Mouse (Mus musculus) heart, adult 2 months (tissue): ENCODE measurements at regions not wholly inside any gene's neighbourhood (a gene's known extent, or its start where the extent isn't known, plus 50 kb on each side); places are given as distances from the start of the nearest gene placed in this dataset.

Source experiments
- DNase-seq, 2 experiments: peaks; one replicate each; pipeline ENCODE4 v3.0.0; 2021
- H3K27ac ChIP-seq: fragments of 200-600 bp; 2 replicates; pipeline ENCODE4 v1.8.1; 2022
- H3K27me3 ChIP-seq: fragments of 200-500 bp; 2 replicates; pipeline ENCODE4 v1.6.1; 2012; ENCODE audit warnings: mild to moderate bottlenecking, low read length, inconsistent platforms, mixed read lengths; ENCODE audit not compliant: control insufficient read depth, insufficient read depth
- H3K36me3 ChIP-seq: fragments of 200-500 bp; 2 replicates; pipeline ENCODE4 v1.6.1; 2012; ENCODE audit warnings: low read length, inconsistent platforms; ENCODE audit not compliant: control insufficient read depth, insufficient read depth
- H3K4me1 ChIP-seq: fragments of 200-500 bp; 2 replicates; pipeline ENCODE4 v1.6.1; 2011; ENCODE audit warnings: low read length; ENCODE audit not compliant: control insufficient read depth, insufficient read depth
- H3K4me3 ChIP-seq: fragments of 200-600 bp; 2 replicates; pipeline ENCODE4 v1.8.1; 2022
- H3K79me2 ChIP-seq: fragments of 200-500 bp; replicated peaks from 2 replicates; pipeline ENCODE4 v1.6.1; 2012; ENCODE audit warnings: mild to moderate bottlenecking, inconsistent platforms, low read length, moderate library complexity, mixed read lengths; ENCODE audit not compliant: control insufficient read depth, insufficient read depth
- H3K9ac ChIP-seq: fragments of 200-500 bp; 2 replicates; pipeline ENCODE4 v1.6.1; 2012; ENCODE audit warnings: low read depth, mild to moderate bottlenecking, control low read depth, inconsistent platforms, low read length, mixed read lengths
- CTCF ChIP-seq: fragments of 200-600 bp; IDR thresholded peaks from 2 replicates; pipeline ENCODE4 v1.8.1; 2022; ENCODE audit warnings: antibody characterized with exemption, mild to moderate bottlenecking, moderate library complexity
- EP300 ChIP-seq: fragments of 200-500 bp; IDR thresholded peaks from 2 replicates; pipeline ENCODE4 v1.6.1; 2011; ENCODE audit warnings: low read depth, low read length, control low read depth; ENCODE audit not compliant: insufficient read depth
- POLR2A ChIP-seq: fragments of 200-500 bp; IDR thresholded peaks from 2 replicates; pipeline ENCODE4 v1.6.1; 2011; ENCODE audit warnings: mild to moderate bottlenecking, low read depth, low read length, control low read depth; ENCODE audit not compliant: insufficient read depth
- WGBS: fragments of 180-500 bp; shearing (Covaris S2); methylation state at CpG from one replicate; pipeline ENCODE4 v1.1.7; 2018; 5-methylcytosine and 5-hydroxymethylcytosine counted together
- intact Hi-C: fragments of 180-260 bp; cut with DNase I; formaldehyde crosslinking; loops from one replicate; pipeline ENCODE4 v1.15.1; 2025

DNA sequence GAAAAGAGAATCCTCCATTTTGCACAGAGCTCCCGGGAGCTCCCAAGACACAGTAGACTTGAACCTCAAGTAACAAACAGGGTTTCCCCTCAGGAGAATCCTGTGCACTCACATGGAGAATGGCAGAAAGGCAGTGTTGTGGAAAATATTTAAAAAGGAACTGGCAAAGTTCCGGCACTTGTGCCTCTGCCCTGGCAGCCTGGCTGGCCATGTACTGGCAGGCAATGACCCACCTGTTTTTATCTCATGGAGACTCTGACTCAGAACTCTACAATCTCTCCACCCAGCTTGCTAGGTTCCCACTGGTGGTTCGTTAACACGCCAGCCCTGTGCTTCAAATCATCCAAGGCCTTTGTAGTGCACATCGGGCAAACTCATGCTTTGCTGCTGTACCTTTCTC is 362.3 kb upstream of the Jmjd1c start:
- Histone ChIP-seq H3K4me1 (no peaks in the 10 kb centered on the region), H3K4me3 (no peak overlapping the region), H3K27ac (no peak overlapping the region), H3K9ac (no peak overlapping the region), H3K36me3 (no peaks in the 10 kb centered on the region), H3K79me2 (no peaks in the 10 kb centered on the region), H3K27me3 (no peaks in the 10 kb centered on the region)
- no peak for TF ChIP-seq POLR2A
- TF ChIP-seq EP300: no peak
- no peak for TF ChIP-seq CTCF
- DNase-seq: no peak
- 73% methylated on average over 5 of the region's 5 CpGs for WGBS
- intact Hi-C loops: no loop called here

GRCm38 (mm10) chr10:66734853-66735252 is 361.1 kb upstream of the Jmjd1c start:
- Histone ChIP-seq H3K4me3 (no peak overlapping the region), H3K79me2 (no peaks in the 10 kb centered on the region), H3K4me1 (no peaks in the 10 kb centered on the region), H3K27ac (no peak overlapping the region), H3K27me3 (no peaks in the 10 kb centered on the region), H3K36me3 (no peaks in the 10 kb centered on the region), H3K9ac (no peak overlapping the region)
- DNase-seq: no peak
- WGBS: 57% methylated on average over 5 of the region's 5 CpGs
- no peak for TF ChIP-seq EP300
- TF ChIP-seq CTCF: peak; percentile 48
- intact Hi-C loops: no loop called here

GRCm38 (mm10) chr10:66739017-66739416 is 356.9 kb upstream of the Jmjd1c start:
- Histone ChIP-seq H3K4me3 (no peak overlapping the region), H3K36me3 (no peaks in the 10 kb centered on the region), H3K79me2 (no peaks in the 10 kb centered on the region), H3K27ac (no peak overlapping the region), H3K27me3 (no peaks in the 10 kb centered on the region), H3K4me1 (no peaks in the 10 kb centered on the region), H3K9ac (no peak overlapping the region)
- DNase-seq: no peak
- intact Hi-C loops: no loop called here
- WGBS: 59% methylated on average over 7 of the region's 7 CpGs
- TF ChIP-seq CTCF (no peak), POLR2A (no peak), EP300 (no peak)

DNA sequence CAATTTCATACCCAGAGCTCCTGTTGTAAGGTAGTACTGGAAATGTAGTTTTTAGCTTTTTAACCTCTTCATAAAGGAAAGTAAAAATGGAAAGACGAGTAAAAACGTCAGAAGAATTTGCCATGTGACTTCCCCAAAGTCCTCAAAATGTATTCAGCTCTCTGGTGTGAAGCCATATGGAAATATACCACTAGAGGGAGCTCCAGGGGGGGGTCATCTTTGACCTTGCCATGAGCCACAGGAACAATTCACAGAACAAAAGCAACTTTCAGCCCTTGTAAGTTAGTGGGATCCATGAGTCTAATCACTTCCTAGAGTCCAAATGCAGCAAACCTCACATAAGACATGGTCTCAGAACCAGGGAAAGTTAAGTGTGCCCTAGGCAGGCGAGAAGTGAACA is 354.1 kb upstream of the Jmjd1c start:
- Histone ChIP-seq H3K9ac (no peak overlapping the region), H3K4me3 (no peak overlapping the region), H3K27ac (no peak overlapping the region), H3K79me2 (no peaks in the 10 kb centered on the region), H3K27me3 (no peaks in the 10 kb centered on the region), H3K36me3 (no peaks in the 10 kb centered on the region), H3K4me1 (no peaks in the 10 kb centered on the region)
- intact Hi-C loops: loop anchor here (2.0 kb wide), 1 partner anchor 65 kb away; no protein-coding TSS in a partner anchor
- WGBS: 43% methylated on average over 3 of the region's 3 CpGs
- no peak for TF ChIP-seq POLR2A
- peak; percentile 76 for TF ChIP-seq CTCF
- no peak for TF ChIP-seq EP300
- DNase-seq: no peak

DNA sequence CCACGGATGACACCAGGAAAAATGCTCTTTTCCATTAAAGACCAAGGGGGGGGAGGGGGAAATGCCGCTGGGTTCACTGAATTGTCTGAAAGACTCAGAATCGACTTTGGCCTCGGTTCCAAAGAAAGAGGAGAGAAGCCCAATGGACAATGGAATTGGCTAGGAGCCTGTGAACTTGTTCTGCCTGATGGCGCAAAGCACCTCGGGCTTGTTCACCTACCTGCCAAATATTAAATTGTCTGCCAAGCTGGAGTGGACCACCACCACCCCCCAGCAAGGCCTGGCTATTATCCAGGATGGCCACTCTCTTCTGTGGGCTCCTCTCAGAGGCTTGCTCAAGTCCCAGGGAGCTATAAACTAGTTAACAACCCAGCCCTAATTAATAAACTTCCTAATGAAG is 352.7 kb upstream of the Jmjd1c start:
- no peaks in the 10 kb centered on the region for H3K4me1 ChIP-seq
- no peak overlapping the region for H3K9ac ChIP-seq
- no peak overlapping the region for H3K4me3 ChIP-seq
- no peak for DNase-seq
- no peaks in the 10 kb centered on the region for H3K36me3 ChIP-seq
- H3K27me3 ChIP-seq: no peaks in the 10 kb centered on the region
- no peaks in the 10 kb centered on the region for H3K79me2 ChIP-seq
- no peak for TF ChIP-seq POLR2A
- no peak for TF ChIP-seq EP300
- no peak for TF ChIP-seq CTCF
- H3K27ac ChIP-seq: no peak overlapping the region
- intact Hi-C loops: no loop called here
- 83% methylated on average over 6 of the region's 6 CpGs for WGBS

DNA sequence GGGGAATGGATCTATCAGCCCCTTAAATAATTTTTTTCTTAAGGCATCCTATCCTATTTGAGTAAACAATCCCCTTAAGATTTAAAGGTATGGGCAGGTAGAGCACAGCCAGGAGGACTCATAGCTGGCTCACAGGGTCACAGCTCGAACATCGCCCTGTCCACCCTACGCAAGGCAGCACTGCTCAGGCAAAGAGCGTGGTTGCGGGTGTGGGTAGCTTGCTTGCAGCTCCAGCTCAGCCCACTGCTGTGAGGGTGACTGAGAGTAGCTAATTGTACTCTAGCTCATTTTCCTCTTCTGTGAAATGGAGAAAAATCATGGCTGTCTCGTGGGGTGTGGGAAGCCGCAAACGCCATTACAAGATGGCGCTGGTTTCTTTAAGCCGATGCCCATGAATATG is 350.1 kb upstream of the Jmjd1c start:
- DNase-seq: no peak
- H3K79me2 ChIP-seq: no peaks in the 10 kb centered on the region
- no peaks in the 10 kb centered on the region for H3K27me3 ChIP-seq
- intact Hi-C loops: no loop called here
- no peak overlapping the region for H3K4me3 ChIP-seq
- no peaks in the 10 kb centered on the region for H3K36me3 ChIP-seq
- no peaks in the 10 kb centered on the region for H3K4me1 ChIP-seq
- no peak overlapping the region for H3K27ac ChIP-seq
- TF ChIP-seq POLR2A (no peak), CTCF (no peak), EP300 (no peak)
- WGBS: 94% methylated on average over 10 of the region's 10 CpGs
- no peak overlapping the region for H3K9ac ChIP-seq
